Mouse (Mus musculus): ENCODE data around the gene Gpr35.
"Not testable (repeated sequence)": the region's sequence is repeated elsewhere in the genome, so short reads cannot be mapped to it uniquely, and the experiment has no call there.

The Gpr35 gene

GRCm38 (mm10) chr1:92921496-92921895, 29.2 kb upstream of the Gpr35 start:
- in situ Hi-C loops (cut with MboI) = loop anchor here (25.0 kb wide), 2 partner anchors 716 to 891 kb away; partner anchors contain the start of genes D2hgdh, Dtymk and Ing5

DNA sequence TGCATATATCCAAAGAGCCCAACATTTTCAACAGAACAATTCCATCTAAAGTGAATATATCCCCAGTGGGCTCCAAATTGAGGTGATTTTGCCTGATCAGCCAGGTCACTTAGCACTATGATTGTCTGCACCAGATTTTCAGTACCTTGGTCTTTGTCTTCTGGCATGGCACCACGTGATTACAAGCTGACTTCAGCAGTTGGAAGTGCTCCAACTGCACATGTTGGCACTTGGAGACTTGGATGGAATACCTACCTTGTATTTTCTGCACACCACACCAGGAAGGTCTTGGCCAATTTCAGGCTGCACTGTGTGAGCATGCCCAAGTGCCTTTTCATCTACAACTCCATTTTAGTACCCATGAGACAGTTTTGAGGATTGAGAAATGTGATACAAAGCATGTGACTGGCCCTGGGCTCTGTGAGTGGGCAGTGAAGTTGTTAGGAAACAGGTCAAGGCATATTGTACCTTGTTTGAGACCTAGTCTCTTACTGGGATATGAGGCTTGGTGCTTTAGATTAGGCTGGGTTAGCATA, 20.4 kb upstream of the Gpr35 start:
- in situ Hi-C loops (cut with MboI) = loop anchor here (10.0 to 25.0 kb wide), 2 partner anchors 455 to 557 kb away; partner anchors contain the start of genes Hdlbp and Ndufa10

- in situ Hi-C loops (cut with MboI) = loop anchor here (10.0 to 25.0 kb wide), 2 partner anchors 459 to 554 kb away; partner anchors contain the start of genes Hdlbp and Ndufa10
Observed at GRCm38 (mm10) chr1:92933611-92934010, 17.1 kb upstream of the Gpr35 start.

GRCm38 (mm10) chr1:92934182-92934827, 16.4 kb upstream of the Gpr35 start, which contains the start of gene Capn10:
Gene Capn10, plus strand, starts transcription at chr1:92934376.
- in situ Hi-C loops (cut with MboI) = loop anchor here (10.0 to 25.0 kb wide), 2 partner anchors 460 to 553 kb away; partner anchors contain the start of genes Hdlbp and Ndufa10

DNA sequence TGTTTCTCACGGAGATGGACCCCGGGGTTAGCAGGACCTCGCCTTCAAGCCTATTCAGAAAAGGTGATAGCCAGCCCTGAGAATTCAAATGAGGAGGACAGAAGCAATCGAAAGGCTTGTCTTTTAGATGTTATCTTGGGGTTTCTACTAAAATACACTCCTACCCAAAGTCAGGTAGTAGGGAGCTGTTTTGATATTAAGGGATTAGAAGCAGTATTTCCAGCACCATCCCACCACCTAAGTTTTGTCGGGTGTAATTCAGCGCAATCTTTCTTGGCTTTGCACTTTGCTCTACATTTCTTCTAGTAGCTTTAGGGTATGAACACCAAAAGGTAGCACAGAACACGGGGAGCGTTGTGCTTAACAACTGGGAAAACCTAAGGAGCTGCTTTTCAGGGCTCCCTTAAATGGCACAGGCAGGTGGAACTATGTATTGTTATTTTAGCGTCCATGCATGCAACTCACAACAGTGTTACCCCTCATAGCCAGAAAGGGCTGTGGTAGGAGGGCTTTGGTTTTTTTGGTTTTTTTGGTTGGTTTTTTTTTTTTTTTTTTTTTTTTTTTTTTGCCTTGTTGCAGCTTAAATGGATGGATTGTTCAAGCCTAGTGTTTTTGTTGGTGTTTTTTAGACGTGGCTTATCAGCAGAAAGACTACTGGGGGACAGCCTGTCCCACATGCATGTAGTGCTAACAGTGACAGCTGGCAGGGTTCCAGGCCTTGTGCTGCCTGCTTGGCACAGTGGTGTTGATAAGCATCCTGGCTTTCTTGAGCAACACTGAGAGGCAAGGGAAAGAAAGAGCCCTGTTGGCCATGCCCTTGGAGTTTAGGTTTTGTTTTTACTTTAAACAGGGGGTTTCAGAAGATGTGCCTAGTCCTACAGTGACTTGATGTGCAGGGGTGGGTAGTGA, 15.4 kb upstream of the Gpr35 start:
- in situ Hi-C loops (cut with MboI) = loop anchor here (10.0 to 25.0 kb wide), 2 partner anchors 461 to 552 kb away; partner anchors contain the start of genes Hdlbp and Ndufa10

DNA sequence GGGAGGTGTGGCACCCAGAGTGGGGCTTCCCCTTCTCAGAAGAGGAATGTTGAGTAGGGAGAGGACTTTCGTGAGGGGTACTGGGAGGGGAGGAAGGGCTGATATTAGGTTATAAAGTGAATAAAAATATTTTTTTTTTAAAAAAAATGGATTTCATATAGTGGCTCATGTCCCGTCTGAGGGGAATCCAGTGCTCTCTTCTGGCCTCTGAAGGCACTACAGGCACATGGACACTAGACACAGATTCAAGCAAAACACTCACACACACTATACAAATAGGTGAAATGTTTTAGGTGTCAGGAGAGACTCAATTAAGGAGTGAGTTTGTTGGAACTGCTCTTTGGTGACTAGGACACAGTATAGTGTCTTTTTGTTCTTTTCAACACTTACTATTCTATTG, 14.7 kb upstream of the Gpr35 start:
- in situ Hi-C loops (cut with MboI) = loop anchor here (10.0 to 25.0 kb wide), 2 partner anchors 461 to 551 kb away; partner anchors contain the start of genes Hdlbp and Ndufa10

DNA sequence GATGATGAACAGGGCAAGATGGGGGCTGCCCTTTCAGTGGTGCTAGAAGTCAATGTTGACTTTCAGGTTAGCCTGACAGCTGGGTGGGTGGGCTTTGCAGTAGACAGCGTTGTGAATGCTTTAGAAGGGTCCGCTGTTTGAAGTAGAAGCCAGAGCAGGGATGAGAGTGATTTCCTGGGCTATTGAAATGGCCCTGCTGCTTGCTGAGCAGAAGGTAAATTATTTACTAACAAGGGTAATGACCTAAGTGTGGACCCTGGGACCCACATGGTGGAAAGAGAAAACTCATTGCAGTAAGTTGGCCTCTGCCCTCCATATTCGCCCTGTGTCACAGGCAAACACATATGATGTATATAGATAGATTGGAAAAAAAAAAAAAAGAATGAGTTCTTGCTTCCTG, 14.2 kb upstream of the Gpr35 start:
- in situ Hi-C loops (cut with MboI) = loop anchor here (10.0 to 25.0 kb wide), 2 partner anchors 462 to 551 kb away; partner anchors contain the start of genes Hdlbp and Ndufa10

DNA sequence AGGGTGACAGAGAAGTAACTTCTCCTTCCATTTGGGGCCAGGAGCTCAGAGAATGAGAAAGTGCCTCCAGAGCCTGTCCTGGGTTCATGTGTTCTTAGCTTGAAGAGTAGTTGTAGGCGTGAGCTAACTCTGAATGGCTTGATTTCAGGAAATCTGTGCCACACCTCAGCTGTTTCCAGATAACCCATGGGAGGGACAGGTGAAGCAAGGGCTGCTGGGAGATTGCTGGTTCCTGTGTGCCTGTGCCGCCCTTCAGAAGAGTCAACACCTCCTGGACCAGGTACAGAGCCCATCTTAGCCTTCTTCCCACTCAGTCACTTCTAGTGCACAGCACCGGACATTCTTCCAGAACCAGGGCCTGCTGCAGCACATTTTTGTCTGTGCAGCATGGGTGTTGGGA, 12.9 kb upstream of the Gpr35 start:
- in situ Hi-C loops (cut with MboI) = loop anchor here (10.0 to 25.0 kb wide), 2 partner anchors 463 to 550 kb away; partner anchors contain the start of genes Hdlbp and Ndufa10

DNA sequence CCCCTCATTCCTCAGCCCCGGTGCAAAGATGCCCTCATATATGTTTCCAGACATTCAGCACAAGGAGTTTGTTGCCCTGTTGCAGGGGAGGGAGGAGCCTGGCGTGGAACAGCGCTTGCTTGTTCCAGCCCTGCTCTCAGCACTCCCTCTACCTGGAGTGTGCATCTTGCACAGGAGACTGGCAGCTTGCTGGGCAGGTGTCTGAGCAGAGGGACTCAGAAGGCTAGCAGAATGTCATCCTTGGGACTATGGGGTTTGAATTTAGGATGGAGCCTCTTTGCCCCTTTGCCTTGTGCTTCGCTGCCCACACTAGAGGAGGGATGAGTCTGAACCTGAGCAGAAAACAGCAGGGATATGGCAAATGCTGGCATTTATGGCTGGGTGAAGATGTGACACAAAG, 10.9 kb upstream of the Gpr35 start:
- in situ Hi-C loops (cut with MboI) = loop anchor here (10.0 to 25.0 kb wide), 2 partner anchors 465 to 548 kb away; partner anchors contain the start of genes Hdlbp and Ndufa10

GRCm38 (mm10) chr1:92943219-92943989, 7.3 kb upstream of the Gpr35 start:
- in situ Hi-C loops (cut with MboI) = loop anchor here (25.0 kb wide), 1 partner anchor 544 kb away; the partner anchor contains the start of gene Hdlbp

GRCm38 (mm10) chr1:92947966-92948365, 2.7 kb upstream of the Gpr35 start:
- in situ Hi-C loops (cut with MboI) = loop anchor here (25.0 kb wide), 1 partner anchor 539 kb away; the partner anchor contains the start of gene Hdlbp

DNA sequence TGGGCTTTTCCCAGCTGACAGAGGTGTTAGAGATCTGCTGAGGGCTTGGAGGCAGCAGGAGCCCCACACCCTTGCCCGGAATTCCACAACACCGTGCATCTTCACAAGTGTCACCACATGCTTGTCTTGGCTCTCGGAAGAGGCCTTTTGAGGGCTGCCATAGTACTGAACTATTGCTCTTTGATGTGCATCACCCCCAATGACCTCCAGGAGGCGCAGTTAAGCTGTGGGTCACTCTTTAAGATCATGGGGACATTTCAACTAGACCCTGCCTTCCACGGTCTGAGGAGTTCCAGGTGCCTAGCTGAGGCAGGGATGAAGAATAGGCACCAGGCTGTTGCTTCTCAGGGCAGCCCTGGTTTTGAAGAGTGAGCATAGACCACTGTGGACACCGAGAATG, 1.2 kb upstream of the Gpr35 start:
- in situ Hi-C loops (cut with MboI) = loop anchor here (25.0 kb wide), 1 partner anchor 538 kb away; the partner anchor contains the start of gene Hdlbp

- in situ Hi-C loops (cut with MboI) = no loop called here
Observed at GRCm38 (mm10) chr1:92953641-92954040, 3.0 kb downstream of the Gpr35 start.

- in situ Hi-C loops (cut with MboI) = not testable (repeated sequence)
Observed at GRCm38 (mm10) chr1:92956571-92957335, 6.1 kb downstream of the Gpr35 start.

GRCm38 (mm10) chr1:92958999-92959398, 8.3 kb downstream of the Gpr35 start:
- in situ Hi-C loops (cut with MboI) = no loop called here

- in situ Hi-C loops (cut with MboI) = not testable (repeated sequence)
Observed at GRCm38 (mm10) chr1:92970791-92971190, 20.1 kb downstream of the Gpr35 start.

- in situ Hi-C loops (cut with MboI) = no loop called here
Observed at GRCm38 (mm10) chr1:92971879-92972795, 21.5 kb downstream of the Gpr35 start.

DNA sequence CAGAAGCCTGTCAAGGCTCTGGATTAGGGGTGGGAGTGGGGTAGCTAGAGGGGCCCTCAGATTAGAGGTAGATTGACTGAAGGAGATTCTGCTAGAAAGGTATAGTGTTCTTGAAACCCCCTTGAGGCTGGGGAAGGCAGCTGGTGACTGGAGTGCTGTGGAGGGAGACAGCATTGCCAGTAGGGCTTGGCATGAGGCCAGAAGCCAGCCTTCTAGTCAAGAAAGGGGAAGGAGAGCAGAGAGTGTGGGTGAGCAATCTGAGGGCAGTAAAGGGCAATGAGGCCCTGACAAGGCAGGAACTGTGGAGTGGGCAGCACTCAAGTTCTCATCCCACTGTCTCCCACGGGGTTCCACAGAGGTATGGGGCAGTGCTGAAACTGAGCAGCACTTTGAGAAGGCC, 22.2 kb downstream of the Gpr35 start:
- in situ Hi-C loops (cut with MboI) = no loop called here

GRCm38 (mm10) chr1:92976141-92976566, 25.5 kb downstream of the Gpr35 start:
- in situ Hi-C loops (cut with MboI) = no loop called here
